Mouse (Mus musculus): ENCODE results near the gene Dmrt1. TPM values are rescaled to one million over a fixed set of nuclear protein-coding genes. Genes with fewer than 3 reads are reported as not detected.

Gene Dmrt1
- total RNA-seq, 1 experiment from 2014 or later = not detected

DNA sequence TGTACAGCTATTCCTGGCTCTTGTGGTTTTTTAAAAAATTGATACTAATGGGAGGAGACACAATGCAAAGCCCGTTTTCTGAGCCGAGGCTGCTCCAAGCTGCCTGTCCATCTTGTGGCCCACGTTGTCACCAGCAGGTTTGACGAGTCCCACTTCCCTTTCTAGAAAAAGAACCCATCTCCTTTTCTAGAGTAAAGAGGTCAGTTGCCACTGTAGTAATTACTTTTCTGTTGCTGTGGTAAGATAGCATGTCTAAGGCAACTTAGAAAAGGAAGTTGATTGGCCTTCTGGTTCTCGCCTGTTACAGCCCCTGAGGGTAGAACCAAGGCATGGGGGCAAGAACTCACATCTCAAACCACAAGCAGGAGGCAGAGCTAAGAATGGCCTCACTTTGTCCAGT, 45.6 kb downstream of the Dmrt1 start:
- peak; percentile 70 for ATAC-seq (replicated peaks; ENCODE audit: low read depth, poor library complexity, severe bottlenecking)

DNA sequence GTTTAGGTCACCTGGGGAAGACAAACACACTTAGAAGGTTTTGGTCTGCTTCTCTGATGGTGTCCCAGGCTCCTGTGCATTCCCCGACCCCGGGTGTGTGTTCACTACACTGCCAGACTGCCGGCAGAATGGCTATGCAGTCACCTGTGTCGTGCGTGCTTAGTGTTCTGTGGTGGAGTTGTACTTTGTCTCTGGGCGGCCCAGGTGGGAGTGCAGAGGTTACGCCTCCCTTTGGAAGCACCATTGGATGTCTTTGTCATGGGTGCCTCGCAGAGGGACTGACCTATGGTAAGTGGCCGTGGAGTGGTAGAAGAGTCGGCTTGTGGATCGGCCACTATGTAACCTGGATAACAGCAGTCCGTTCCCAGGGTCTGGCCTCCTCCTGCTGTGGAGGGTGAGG, 59.0 kb downstream of the Dmrt1 start:
- no peak for ATAC-seq (replicated peaks; ENCODE audit: low read depth, poor library complexity, severe bottlenecking)

DNA sequence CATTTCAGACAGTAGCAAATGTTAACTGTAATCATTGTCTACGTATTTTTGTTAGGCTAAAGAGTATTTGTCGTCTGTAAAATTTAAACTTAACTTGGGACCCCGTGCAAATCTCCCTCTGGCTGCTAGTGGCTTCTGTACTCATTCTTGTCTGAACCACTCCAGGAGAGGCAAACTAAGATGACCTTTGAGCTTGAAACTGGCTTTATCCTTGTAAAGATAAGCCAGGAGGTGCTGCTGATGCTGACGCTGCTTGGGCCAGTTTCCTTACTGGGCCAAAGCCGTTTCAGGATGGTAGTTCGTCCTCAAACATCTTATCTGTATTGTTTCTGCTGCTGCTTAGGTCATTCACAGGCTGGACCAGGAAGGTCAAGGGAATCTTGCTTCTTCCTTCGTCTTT, 64.4 kb downstream of the Dmrt1 start:
- no peak for ATAC-seq (replicated peaks; ENCODE audit: low read depth, poor library complexity, severe bottlenecking)

DNA sequence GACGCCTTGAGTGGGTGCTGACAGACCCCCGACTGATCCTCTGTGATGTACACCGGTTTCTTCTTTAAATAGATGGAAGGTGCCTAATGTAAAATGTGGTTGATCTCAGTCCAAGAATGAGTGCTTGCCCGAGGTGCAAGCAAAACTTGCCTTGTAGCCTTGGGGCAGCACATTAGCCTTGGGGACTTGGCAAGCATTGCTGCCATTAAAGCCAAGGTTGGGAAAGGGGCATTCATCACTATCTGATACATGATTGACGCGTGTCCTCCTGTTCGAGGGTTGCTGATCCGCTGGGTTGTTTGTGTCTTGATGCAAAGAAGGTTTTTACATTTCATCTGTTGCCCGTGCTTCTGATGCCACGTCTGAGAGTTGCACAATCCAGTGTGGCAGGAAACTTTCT, 69.0 kb downstream of the Dmrt1 start:
- ATAC-seq (replicated peaks; ENCODE audit: low read depth, poor library complexity, severe bottlenecking) = no peak

DNA sequence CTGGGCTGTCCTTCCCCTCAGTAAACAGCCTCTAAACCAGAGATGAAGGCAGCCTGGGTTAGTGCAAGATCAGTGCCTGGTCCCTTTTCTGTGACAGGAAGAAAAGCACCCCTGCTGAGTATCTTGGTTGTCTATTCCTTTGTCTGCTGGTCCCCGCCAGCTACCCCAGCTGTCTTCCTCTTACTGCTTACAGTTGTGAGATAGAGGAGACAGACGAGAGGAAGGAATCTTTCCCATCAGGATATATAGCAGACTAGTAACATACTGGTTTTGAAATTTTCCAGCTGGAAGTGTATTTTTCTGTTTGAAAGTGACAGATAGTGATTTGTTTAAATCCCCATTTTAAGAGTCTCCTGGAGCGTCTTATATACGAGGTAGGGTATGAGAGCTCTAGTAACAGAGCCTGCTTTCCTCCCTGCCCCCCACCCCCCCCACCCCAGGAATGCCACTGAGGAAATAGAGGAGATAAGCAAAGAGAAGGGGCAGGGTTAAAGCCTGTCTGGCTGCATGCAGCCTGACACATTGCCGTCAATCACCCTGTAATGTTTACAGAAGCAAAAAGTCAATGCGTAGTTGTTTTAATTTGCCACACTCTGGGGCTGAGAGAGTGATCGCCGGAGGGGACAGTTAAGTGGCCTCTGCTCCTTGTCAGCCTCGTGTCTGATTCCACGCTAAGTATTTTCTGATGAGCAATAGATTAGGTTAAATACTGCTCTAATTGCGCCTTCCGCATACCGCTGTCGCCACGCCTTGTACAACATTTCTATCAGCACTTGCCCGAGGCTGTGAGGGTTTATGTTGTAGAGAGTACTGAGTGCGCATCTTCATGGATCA, 69.8 kb downstream of the Dmrt1 start:
- ATAC-seq (replicated peaks; ENCODE audit: low read depth, poor library complexity, severe bottlenecking) = no peak

DNA sequence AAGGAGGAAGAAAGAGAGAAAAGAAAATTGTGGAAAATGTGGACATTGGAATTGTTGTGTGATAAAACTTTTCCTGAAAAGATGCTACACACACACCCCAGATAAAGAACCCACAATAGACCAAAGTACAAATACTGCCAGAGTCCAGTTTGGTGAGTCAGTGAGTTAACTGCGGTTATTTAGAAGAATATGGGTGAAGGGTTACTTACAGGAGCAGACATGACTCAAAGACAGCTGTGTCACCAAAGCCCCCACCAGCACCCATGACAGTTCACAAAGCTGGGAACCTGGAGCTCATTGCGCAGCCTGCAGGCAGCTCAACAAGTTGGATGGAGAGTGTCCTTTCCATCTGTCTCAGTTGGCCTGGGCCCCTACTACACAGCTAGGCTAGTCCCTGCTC, 72.9 kb downstream of the Dmrt1 start:
- no peak for ATAC-seq (replicated peaks; ENCODE audit: low read depth, poor library complexity, severe bottlenecking)

DNA sequence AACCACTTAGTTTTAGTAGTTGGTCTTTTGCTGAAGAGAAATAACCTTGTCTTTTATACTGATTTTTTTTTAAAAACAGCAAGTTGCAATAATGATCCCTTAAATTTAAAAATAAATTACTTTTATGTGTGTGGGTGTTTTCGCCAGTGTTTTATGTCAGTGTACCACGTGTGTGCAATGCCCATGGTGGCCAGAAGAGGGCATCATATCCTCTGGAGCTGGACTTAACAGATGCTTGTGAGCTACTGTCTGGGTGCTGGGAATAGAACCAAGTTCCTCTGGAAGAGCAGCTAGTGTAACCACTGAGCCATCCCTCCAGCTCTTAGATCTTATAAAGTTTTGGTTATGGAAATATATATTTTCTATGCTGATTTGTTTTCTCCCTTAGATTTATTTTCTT, 74.0 kb downstream of the Dmrt1 start:
- no peak for ATAC-seq (replicated peaks; ENCODE audit: low read depth, poor library complexity, severe bottlenecking)

DNA sequence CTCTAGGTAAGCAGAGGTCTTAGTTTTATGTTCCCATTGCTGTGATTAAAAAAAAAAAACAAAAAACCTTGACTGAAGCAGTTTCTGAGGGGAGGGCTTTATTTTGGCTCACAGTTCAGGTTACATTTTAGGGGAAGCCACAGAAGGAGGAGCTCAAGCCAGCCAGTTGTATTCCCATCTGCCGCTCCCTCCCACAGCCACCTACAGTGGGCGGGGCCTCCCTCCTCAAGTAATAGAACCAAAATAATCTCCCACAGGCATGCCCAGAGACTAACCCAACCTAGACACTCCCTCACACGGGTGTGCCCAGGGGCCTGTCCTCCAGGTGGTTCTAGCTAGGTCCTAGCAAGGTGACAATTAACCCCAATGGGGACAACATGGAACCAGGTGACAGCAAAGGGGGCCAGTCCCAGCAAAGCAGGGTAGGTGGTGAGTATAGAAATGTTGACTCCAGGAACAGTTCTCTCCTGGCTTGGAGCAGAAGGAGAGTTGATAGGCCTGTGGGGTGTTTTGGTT, 92.4 kb downstream of the Dmrt1 start:
- ATAC-seq (replicated peaks; ENCODE audit: low read depth, poor library complexity, severe bottlenecking) = no peak

DNA sequence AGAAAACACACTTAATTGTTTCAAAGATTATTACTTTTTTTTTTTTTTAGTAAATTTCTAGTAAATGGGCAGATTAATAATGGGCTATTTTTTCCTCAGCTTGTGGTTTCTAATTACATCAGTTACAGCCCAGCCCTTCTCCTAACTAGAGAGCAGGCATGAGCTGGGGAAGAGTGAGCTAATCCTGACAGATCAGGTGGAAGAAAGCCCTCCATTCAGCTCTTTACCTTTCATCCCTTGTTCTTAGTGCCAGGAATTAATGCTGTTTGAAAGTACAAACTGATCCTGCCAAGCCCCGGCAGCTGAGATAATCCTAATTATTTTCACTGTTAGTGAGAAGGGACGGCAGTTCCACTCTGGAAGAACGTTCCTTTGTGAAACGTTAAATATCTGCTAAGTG, 93.2 kb downstream of the Dmrt1 start:
- ATAC-seq (replicated peaks; ENCODE audit: low read depth, poor library complexity, severe bottlenecking) = no peak

DNA sequence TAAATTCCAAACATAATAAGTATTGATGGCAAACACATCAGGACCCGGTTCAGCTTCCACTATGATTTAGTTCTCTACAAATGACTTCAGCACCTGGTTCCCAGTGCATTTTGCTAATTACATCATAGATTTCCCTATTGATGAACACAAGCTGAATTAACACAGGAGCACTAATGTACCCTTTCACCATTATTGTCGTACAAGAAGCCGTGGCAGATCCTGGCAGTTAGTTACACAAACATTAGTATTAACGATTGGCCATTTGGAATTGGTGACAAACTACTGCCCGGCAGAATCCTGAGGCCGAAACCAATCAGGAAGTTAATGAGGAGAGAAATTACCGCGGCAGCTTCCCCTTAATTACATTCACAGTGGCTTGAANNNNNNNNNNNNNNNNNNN, 96.5 kb downstream of the Dmrt1 start:
- no peak for ATAC-seq (replicated peaks; ENCODE audit: low read depth, poor library complexity, severe bottlenecking)

DNA sequence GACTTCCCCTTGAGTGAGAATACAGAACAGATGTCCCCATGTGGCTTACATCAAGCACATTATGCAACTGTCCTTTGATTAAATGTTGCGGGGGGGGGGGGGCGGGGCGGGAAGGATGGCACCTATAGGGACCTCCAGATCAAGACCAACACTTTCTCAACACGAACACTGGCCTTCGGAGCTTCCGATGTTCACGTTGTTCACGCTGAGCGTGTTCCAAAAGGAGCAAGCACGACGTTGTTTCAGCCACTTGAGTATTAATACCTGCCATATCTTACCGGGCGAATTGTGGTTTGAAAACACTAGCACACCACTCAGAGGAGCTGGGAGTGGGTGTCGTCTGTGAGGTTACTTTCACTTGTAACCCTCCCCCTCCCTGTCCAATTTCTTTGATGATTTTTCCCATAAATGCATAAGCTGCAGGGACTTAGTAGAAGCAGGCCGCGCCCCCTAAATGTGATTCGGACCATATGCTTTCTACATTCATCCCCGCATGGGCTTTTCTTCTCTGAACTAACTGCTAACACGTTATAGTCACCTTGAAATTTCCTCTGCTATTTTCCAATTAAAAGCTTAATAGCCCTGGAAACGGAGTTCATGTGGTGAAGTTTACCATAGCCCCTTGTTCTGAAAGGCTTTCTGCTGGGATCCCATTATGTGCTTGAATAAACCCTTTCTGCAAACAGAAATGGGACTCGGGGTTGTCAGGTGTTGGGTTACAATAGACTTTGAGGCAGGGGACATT, 102.2 kb downstream of the Dmrt1 start:
- ATAC-seq (replicated peaks; ENCODE audit: low read depth, poor library complexity, severe bottlenecking) = no peak

DNA sequence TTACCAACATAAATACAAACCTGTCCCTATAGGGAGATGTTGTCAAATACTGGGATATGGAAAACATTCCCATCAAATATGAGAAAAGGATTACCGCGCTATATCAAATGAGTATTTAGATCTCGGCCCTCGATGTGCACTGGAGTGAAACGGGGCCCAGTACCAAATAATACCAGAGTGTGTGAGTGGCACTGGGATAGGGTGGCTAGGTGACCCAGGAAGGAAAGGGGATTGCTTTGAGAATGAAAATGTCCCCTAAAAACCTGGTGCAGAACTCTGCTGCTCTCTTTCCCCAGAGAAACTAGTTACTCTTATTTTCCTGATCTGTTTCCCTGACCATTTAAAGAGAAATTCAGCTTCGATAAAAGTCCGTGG, 102.8 kb downstream of the Dmrt1 start:
- no peak for ATAC-seq (replicated peaks; ENCODE audit: low read depth, poor library complexity, severe bottlenecking)

DNA sequence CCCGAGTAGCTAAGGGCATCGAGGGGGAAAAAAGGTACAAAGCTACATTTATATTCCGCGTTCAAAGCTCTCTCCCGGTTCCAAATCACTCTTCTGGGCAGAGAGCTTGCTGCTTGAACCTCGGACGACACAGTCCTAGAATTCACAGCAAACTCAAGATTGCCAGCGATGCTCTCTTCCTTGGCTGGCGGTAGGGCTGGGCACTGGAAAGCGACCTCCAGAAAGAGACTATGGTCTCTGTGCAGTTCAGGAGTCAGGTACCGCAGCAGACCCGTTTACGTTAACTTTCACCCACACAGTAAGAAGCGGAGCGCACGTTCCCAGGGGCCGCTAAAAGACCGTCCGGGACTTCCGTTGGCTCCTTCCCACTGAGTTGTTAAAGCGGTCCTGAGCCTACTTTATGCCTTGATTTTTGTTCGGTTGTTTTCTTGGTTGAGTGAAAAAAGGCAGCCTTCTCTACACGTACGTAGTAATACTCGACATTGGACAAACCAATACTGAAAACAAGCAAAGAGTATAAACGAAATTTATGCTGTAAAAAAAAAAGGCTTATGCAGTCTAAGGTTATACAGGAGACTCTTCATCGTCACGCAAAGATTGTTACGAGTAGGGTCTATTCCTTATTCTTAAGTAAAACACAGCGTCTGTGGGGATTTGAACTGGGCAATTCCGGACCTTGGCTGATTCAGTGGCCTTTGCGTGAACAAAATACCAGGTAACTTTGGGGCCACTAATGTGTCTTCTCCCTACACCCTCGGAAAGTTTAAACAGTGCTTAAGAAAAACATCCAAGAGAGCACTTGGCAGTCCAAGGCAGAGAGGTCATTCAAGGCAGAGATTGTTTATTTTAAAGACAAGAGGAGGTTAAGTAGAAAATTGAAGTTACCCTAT, 103.8 kb downstream of the Dmrt1 start:
- ATAC-seq (replicated peaks; ENCODE audit: low read depth, poor library complexity, severe bottlenecking) = no peak

DNA sequence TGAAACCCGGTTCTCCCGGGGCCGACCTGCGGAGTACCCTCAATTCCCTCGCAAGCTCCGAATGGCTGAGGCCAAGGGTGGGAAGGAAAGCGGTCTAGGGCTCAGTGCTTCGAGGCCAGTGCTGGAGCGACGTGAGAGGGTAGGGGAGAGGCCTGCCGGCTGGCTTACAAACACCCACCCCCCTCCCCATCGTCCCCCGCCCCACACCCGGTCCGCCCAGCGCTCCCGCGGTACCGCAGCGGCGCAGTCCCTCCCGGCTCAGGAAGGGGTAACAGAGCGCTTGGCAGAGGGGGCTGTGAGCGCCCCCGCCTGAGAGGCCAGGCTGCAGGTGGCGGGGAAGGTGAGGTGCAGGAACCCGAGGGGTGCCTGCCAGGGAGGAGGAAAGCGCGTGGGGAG, 104.6 kb downstream of the Dmrt1 start, which contains the start of gene Dmrt3:
Gene Dmrt3, plus strand, starts transcription at position 287 of the 396 bp plus-strand sequence.
- ATAC-seq (replicated peaks; ENCODE audit: low read depth, poor library complexity, severe bottlenecking) = no peak

DNA sequence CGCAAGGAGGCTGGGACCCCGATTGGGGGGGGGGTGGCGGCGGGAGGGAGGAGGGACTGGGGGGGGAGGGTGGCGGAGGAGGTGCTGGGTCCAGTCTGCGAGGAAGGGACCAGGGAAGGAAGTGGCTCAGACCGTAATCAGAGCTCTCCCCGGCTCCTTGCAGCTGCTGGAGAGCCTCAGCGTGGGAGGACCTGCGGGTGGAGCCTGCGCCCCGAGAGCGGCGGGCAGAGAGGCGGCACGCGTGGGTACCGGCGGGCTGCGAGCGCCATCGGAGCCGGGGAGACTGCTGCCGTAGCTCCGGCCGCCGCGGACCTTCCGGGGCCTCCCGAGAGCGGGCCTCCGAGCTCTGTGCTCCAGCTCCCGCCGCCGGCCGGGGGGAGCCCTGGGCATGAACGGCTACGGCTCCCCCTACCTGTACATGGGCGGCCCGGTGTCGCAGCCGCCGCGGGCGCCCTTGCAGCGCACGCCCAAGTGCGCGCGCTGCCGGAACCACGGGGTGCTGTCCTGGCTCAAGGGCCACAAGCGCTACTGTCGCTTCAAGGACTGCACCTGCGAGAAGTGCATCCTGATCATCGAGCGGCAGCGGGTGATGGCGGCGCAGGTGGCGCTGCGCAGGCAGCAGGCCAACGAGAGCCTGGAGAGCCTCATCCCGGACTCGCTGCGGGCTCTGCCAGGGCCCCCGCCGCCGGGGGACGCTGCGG, 105.1 kb downstream of the Dmrt1 start:
- ATAC-seq (replicated peaks; ENCODE audit: low read depth, poor library complexity, severe bottlenecking) = no peak

DNA sequence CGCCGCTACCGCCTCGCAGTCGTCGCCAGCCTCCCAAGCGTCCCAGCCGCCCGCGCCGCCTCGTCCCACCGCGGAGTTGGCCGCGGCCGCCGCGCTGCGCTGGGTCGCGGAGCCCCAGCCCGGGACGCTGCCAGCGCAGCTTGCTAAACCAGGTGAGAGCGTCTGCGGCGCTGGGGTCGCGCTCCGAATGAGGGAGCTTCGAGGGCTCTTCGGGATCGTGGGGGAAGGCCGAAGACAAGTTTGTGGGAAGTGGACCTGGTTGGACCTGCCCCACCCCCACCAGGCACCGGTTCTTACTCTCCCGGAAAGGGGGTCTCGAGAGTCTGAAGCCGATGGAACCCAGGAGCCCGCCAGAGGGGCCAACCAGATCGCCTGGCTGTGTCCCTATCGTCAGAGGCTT, 105.7 kb downstream of the Dmrt1 start:
- no peak for ATAC-seq (replicated peaks; ENCODE audit: low read depth, poor library complexity, severe bottlenecking)

DNA sequence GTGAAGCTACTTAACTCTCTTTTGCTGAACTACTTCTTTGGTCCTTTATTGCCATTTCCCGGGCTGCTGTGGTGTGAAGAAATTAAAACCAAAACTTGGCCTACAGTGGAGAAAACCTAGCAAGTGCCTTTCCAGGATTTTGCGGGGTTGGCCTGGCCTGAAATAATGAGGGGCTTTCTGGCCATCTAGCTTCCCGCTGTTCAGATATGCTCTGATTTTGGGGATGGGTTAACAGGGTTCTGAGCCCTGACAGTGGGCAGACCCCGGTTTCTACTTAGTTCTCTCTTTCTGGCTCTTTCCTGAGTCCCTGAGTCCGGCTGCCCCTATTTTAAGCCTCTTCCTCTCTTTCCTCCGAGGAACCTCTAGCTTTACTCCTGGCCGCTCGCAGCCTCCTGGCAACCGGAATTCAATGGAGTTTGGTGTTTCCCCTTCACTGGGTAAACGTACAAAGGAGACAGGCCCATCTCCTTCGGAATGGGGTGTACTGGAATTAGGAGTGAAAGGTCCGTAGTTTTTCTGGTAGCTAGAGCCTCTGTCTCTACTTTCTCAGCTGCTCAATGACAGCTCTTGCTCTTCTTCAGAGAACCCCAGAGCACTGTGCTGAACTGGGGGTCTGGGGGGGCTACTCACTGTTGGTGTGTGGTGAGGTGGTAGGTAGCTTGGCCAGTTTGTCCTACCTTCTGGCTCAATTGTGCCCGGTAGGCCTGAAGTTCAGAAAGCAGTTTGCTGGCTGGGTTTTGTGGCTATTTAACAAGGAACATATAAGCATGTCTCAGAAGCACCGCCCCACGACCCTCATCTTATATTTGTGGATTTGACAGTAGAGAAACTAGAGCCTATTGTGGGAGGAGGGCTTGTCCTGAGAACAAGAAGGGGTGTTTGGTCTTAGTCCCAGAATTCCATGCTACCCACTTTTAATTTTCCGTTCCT, 106.7 kb downstream of the Dmrt1 start:
- no peak for ATAC-seq (replicated peaks; ENCODE audit: low read depth, poor library complexity, severe bottlenecking)

DNA sequence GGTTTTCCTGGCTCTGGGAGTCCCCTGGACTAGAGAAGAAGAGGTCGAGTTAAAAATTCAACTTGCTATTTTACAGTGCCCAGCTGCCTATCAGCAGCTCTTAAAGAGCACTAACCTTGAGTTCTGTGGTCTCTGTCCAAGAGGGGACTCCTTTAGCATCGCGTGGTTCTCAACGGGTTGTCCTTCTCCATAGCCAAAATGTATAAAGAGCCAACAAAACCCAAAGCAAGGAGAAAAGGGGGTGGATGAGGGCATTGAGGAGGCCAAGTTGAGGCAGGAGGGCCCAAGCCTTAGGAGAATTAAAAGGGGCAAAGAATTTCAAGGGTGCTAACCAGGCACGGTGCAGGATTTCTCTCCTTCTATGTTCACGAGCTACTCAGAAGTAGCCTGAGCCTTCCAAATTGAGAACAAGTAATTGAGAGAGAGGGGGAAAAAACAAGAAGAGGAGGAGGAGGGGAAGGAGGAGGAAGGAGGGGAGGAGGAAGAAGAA, 107.4 kb downstream of the Dmrt1 start:
- ATAC-seq (replicated peaks; ENCODE audit: low read depth, poor library complexity, severe bottlenecking) = no peak

Measured in common myeloid progenitor, adult 5-6 weeks (primary cell).